Mouse (Mus musculus) cortical plate, adult 2 months (tissue): ENCODE data around the gene Dglucy.

Source experiments
- CTCF ChIP-seq: fragments of 200-500 bp; IDR thresholded peaks from 2 replicates; pipeline ENCODE4 v1.5.1; 2011; ENCODE audit warnings: mild to moderate bottlenecking, control low read depth, low read length; ENCODE audit not compliant: insufficient read depth; ENCODE audit errors: extremely low read depth
- POLR2A ChIP-seq: fragments of 200-500 bp; IDR thresholded peaks from 2 replicates; pipeline ENCODE4 v1.6.1; 2011; ENCODE audit warnings: mild to moderate bottlenecking, low read length, control low read depth; ENCODE audit not compliant: insufficient read depth; ENCODE audit errors: extremely low read depth

GRCm38 (mm10) chr12:100742468-100742867 is 36.4 kb upstream of the Dglucy start:
- no peak for TF ChIP-seq CTCF
- no peak for TF ChIP-seq POLR2A
